Mouse (Mus musculus): ENCODE data around the gene Sept3. TPM values are rescaled to one million over a fixed set of nuclear protein-coding genes. Genes with fewer than 3 reads are reported as not detected.
A peak's percentile ranks its signal among the peaks of the same experiment; 100 is the strongest.
"Not testable (repeated sequence)": the region's sequence is repeated elsewhere in the genome, so short reads cannot be mapped to it uniquely, and the experiment has no call there.

Sept3 gene
- 1 to 10 TPM; 1.2 to 1.9 TPM for total RNA-seq (2021)
- long read RNA-seq, experiment 1, partial matches to known transcripts = 0 of 1 reads
- long read RNA-seq, experiment 1, other reads (novel, unspliced or antisense) = 1 of 1 reads
- long read RNA-seq, experiment 2 = 0 reads

- DNase-seq (ENCODE audit: low spot score in 2 of 2) = no peak
Observed at GRCm38 (mm10) chr15:82274593-82274926, at the start of gene Sept3. Sept3 (plus strand) TSS chr15:82274893.

- DNase-seq (ENCODE audit: low spot score in 2 of 2) = no peak
Observed at GRCm38 (mm10) chr15:82225769-82226168, 48.9 kb upstream of the Sept3 start.

DNA sequence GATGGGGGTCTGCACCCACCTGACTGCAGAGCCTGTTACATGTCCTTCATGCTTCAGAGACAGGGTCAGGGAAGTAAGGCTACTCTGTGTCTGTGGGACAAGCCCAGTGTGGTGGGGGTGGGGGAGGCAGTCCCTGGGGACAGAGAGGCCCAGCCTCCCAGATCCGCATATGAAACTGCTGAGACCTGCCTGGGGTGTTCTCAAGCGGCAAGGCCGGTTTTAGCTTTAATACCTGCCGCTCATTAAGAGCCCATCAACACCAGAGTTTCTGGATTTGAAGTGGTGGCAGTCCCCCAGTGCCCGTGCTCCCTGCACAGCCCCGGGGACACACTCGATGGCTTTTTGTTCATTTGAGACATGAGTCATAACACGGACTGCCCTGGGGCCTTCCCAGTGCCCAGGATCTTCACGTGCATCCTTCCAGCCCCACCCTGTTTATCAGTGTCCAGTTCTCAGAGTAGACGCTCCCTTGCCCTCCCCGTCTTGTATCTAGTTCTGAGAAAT is 45.1 kb upstream of the Sept3 start:
- DNase-seq (ENCODE audit: low spot score in 2 of 2) = no peak

DNA sequence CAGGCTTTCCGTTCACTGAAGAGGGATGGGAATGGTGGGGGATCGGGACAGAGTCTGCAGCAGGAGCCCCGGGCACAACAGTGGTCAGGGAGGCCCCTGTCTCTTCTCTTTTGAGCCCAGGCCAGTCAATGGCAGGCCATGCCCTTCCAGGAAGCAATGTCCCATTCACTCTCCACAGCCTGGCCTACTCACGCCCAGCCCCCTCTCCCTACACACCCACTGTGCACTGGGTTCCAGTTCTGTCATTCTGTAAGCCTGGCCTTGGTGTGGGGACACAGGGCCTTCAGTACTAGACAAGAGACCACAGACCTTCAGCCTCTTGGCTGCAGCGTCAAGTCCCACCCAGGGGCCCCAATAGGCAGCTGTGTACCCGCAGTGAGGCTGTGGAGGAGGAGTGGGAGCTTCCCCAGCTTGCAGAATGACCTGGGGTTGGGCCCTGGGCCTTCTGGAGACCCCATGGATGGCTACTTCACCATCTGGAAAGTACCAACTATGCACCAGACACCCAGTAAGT is 44.5 kb upstream of the Sept3 start:
- no peak for DNase-seq (ENCODE audit: low spot score in 2 of 2)

DNA sequence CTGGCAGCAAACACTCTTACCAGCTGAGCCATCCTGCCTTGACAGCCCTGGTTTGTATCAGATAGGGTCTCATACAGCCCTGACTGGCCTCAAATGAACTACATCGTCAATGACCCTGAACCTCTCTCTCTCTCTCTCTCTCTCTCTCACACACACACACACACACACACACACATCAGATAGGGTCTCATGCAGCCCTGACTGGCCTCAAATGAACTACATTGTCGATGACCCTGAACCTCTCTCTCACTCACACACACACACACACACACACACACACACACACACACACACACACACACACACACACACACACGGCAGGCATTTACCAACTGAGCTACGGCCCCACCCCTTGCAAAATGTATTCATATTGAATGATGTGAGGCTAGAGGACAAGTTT is 43.6 kb upstream of the Sept3 start:
- DNase-seq (ENCODE audit: low spot score in 2 of 2) = no peak

DNA sequence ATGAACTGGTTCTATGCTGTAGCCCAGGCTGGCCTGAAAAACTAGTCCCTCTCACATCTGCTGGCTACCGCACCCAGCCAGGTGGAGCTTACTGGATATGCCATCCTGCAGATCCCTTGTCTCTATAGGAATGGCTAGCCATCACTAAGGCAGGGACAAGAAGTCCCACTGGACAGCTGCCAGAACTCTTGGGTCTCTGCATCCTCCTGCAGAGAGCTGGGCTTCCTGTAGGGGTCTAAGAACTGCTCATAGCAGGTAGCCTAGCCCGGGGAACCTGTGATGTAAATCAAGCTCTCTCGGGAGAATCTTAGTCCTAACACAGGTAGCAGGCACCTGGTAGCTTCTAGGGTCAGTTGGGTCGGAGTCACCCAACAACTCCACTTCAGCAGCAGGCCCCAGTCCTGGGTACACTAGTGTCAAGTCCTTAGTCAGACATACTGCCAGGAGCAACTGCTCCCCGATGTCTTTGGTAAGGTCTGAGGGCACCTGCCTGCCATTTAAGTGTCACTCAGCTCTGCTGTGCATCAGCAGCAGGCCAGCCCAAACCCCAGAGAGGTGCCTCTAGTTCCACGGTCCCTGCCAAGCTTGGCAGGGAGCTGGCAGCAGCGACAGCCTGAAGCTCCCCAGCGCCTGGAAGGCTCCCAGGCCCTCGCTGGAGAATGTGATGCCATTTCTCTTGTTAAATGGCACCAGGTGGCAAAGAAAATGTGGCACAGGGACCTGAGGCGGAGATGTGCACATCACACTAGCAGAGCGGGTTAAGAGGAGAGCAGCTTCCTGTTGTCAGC is 42.9 kb upstream of the Sept3 start:
- DNase-seq (ENCODE audit: low spot score in 2 of 2) = no peak

DNA sequence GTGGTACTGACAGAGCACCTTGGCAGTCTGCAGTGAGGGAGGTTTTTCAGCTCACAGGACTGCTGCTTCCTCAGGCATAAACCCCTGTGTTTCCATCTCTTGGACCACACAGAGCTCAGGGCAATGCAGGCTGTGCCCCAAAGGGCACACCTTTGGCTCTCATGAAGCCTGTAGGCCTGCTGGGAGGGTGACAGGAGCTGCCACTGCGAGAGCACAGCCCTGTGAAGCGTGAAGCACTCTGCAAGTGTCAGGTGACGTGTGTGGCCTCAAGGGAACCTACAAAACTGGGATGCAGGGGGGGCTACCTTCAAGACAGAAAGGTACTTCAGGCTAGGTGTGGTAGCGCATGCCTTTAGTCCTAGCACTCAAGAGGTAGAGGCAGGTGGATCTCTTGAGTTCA is 42.0 kb upstream of the Sept3 start:
- DNase-seq (ENCODE audit: low spot score in 2 of 2) = no peak

DNA sequence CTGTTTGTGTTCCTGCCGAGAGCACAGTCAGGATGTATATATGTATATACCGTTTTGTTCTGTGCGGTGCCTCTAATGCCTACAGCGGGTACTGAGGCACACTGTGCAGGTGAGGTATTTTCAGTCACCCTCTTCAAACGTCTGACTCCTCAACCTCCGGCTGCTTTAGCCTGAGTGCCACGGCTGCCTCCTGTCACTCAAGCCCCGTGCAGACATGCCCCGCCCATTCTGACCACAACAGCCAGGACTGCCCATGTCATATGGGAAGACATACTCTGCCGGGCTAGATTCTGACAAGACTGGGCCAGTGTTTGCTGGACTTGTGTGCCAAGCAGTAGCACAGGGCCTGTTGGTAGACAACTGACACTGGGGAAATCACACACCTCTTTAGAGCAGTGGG is 39.0 kb upstream of the Sept3 start:
- no peak for DNase-seq (ENCODE audit: low spot score in 2 of 2)

DNA sequence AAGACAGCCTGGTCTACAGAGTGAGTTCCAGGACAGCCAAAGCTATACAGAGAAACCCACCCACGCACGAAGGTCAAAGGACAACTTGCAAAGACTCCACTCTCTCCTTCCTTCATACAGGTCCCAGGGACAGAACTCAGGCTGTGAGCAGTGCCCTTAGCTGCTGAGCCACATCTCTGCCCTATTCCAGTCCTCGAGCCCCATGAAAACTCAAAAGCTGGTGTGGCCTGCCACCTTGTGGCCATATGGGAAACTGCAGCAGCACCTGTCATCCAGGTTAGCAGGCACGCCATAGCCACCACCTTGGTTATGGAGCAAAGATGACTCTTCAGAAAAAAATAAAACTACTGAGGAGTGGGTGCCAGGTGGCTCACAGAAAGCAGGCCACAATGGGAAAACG is 38.1 kb upstream of the Sept3 start:
- peak in 1 of 2 experiments; percentile 69 for DNase-seq (ENCODE audit: low spot score in 2 of 2)

DNA sequence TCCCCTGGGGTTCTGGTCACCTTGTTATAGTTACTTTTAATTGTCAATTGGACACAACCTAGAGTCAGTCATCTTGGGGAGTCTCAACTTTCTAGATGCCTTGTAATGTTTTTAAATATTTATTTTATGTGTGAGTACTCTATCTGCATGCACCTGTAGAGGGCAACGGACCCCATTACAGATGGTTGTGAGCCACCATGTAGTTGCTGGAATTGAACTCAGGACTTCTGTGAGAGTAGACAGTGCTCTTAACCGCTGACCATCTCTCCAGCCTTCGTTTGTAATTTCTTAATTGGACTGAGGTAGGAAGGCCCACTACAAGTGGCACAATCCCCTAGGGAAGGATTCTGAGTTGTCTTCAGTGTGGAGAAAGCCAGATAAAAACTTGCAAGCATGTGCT is 31.4 kb upstream of the Sept3 start:
- no peak for DNase-seq (ENCODE audit: low spot score in 2 of 2)

DNA sequence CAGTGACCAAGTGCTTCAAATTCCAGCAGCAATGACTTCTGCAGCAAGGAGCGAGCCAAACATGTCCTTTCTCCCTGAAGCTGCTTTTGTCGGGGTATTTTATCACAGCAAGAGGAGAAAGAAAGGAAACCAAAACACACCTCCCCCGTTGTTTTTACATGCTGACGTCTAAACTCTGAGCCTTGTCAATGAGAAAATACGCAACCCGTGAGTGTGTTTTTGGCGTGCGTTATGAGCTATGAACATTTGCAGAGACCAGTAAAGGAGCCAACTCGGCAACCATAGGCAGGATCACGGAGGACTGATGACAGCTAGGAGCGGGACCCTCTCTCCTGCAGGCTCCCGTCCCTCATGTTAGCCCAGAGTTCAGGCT is 31.0 kb upstream of the Sept3 start:
- DNase-seq (ENCODE audit: low spot score in 2 of 2) = no peak

GRCm38 (mm10) chr15:82244115-82244804 is 30.4 kb upstream of the Sept3 start, which contains the start of gene Cenpm:
Cenpm (minus strand) TSS chr15:82244748.
- peak; percentile 88 to 93 for DNase-seq (ENCODE audit: low spot score in 2 of 2)

DNA sequence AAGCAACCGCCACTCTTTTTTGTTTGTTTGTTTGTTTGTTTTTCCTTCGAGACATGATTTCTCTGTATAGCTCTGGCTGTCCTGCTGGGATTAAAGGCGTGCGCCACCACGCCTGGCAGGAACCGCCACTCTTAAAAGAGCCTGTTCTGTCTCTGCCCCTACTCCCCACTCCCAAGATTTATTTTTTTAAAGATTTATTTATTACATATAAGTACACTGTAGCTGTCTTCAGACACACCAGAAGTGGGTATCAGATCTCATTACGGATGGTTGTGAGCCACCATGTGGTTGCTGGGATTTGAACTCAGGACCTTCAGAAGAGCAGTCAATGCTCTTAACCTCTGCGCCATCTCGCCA is 29.9 kb upstream of the Sept3 start:
- not testable (repeated sequence) for DNase-seq (ENCODE audit: low spot score in 2 of 2)

- no peak for DNase-seq (ENCODE audit: low spot score in 2 of 2)
Observed at GRCm38 (mm10) chr15:82247131-82247776, 27.4 kb upstream of the Sept3 start.

DNA sequence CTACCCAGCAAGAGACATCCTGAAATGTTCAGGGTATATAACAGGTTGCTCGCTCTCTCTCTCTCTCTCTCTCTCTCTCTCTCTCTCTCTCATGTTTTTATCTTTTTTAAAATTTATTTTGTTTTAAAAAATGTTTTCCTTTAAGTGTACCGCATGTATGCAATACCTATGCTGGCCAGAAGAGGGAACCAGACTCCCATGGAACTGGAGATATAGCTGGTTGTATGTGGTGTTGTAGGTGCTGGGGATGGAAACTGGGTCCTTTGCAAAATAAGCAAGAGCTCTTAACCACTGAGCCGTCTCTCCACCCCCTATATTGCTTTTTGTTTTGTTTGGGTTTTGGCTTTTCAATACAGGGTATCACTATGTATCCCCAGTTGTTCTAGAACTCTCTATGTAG is 23.1 kb upstream of the Sept3 start:
- no peak for DNase-seq (ENCODE audit: low spot score in 2 of 2)

GRCm38 (mm10) chr15:82252097-82252496 is 22.6 kb upstream of the Sept3 start, which contains the start of gene 1500009C09Rik:
1500009C09Rik (plus strand) TSS chr15:82252397.
- DNase-seq (ENCODE audit: low spot score in 2 of 2) = no peak

GRCm38 (mm10) chr15:82255248-82255647 is 19.4 kb upstream of the Sept3 start:
- DNase-seq (ENCODE audit: low spot score in 2 of 2) = no peak

DNA sequence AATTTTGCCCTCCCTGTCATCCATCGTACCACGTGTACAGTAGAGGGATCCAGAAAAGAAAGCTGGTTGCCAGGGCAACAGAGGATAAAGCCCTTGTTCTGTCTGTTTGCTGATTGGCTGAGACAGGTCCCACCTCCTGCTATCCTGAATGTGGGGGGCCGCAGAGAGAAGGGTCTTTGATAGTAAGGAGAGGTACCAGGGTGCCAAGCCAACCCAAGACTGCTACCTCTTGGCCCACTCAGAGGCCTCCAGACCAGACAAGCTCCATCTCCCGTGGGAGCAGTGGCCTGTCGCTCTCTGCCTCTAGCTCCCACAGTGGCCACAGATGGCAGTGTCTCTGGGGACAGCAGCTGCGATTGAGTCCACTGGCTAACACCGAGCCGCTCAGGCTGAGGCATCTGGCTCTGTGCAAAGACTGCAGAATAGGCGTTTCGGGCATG is 18.7 kb upstream of the Sept3 start:
- no peak for DNase-seq (ENCODE audit: low spot score in 2 of 2)

DNA sequence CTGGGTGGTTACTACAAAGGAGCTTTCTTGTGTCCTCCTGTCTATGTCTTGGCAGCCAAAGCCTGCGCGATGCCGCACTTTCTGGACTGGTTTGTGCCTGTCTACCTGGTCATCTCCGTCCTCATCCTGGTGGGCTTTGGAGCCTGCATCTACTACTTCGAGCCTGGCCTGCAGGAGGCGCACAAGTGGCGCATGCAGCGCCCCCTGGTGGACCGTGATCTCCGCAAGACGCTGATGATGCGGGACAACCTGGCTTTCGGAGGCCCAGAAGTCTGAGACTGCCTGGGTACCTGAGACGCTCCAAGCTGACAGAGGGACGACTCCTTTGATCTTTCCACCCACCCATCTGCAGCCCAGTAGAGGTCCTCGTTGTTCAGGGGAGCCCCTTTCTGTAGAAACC is 15.2 kb upstream of the Sept3 start:
- DNase-seq (ENCODE audit: low spot score in 2 of 2) = peak; percentile 57 to 73

DNA sequence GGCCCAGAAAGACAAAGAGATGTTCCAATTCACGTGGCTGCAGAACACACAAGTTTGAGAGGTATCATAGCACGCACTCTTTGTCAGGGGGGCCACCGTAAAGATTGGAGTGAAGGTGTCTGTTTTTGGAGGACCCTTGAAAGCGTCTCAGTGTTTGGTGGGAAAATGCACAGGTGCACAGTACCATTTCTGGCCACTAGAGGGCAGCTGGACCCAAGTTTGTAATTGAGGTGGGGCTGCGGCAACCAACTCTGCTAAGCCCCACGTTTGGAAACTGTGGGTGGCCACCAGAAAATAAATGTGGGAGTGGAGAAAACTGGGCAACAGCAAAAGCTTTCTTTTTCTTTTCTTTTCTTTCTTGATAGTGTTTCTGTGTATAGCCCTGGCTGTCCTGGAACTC is 8.3 kb upstream of the Sept3 start:
- peak in 1 of 2 experiments; percentile 59 for DNase-seq (ENCODE audit: low spot score in 2 of 2)

GRCm38 (mm10) chr15:82268185-82268584 is 6.5 kb upstream of the Sept3 start:
- no peak for DNase-seq (ENCODE audit: low spot score in 2 of 2)

- no peak for DNase-seq (ENCODE audit: low spot score in 2 of 2)
Observed at GRCm38 (mm10) chr15:82268783-82269182, 5.9 kb upstream of the Sept3 start.
